Mouse (Mus musculus) MEL (cell line): ENCODE data around the gene Scnm1. TPM values are rescaled to one million over a fixed set of nuclear protein-coding genes. Genes with fewer than 3 reads are reported as not detected.

Experiments used
- DNase-seq: peaks from one replicate; pipeline ENCODE4 v3.0.0; 2011; ENCODE audit warnings: low read depth, low spot score
- H3K27ac ChIP-seq: 2 replicates; pipeline ENCODE4 v1.5.1; 2012; ENCODE audit warnings: low read depth, mild to moderate bottlenecking, control low read depth, low read length, moderate library complexity; ENCODE audit not compliant: control insufficient read depth
- H3K27me3 ChIP-seq, 2 experiments: fragments of 150-350 bp in 1 of 2; sonication (generic) in 1 of 2; 2 replicates each; pipeline ENCODE4 v1.6.1; 2012; ENCODE audit warnings: low read length in 2 of 2, mild to moderate bottlenecking in 2 of 2, improper control_type of control experiment in 1 of 2, moderate library complexity in 1 of 2; ENCODE audit not compliant: insufficient read depth in 2 of 2, control insufficient read depth in 1 of 2
- H3K36me3 ChIP-seq, 2 experiments: 2 replicates each; pipeline ENCODE4 v1.6.1; 2012 to 2014; ENCODE audit warnings: low read length in 2 of 2, improper control_type of control experiment in 1 of 2, inconsistent platforms in 1 of 2, mild to moderate bottlenecking in 1 of 2; ENCODE audit not compliant: insufficient read depth in 2 of 2, control insufficient read depth in 1 of 2
- H3K4me1 ChIP-seq, 2 experiments: fragments of 150-350 bp in 1 of 2; sonication (generic) in 1 of 2; 2 replicates each; pipeline ENCODE4 v1.6.1; 2012; ENCODE audit warnings: low read length in 2 of 2, improper control_type of control experiment in 1 of 2, mild to moderate bottlenecking in 1 of 2; ENCODE audit not compliant: insufficient read depth in 2 of 2, control insufficient read depth in 1 of 2
- H3K4me3 ChIP-seq, 2 experiments: fragments of 150-350 bp in 1 of 2; sonication (generic) in 1 of 2; 2 replicates each; pipeline ENCODE4 v1.5.1; 2012; ENCODE audit warnings: low read depth in 2 of 2, low read length in 2 of 2, mild to moderate bottlenecking in 2 of 2, moderate library complexity in 2 of 2, control low read depth in 1 of 2, improper control_type of control experiment in 1 of 2; ENCODE audit not compliant: control insufficient read depth in 1 of 2, insufficient read depth in 1 of 2
- H3K79me2 ChIP-seq: 2 replicates; pipeline ENCODE4 v1.6.1; 2012; ENCODE audit warnings: mild to moderate bottlenecking, low read length, moderate library complexity; ENCODE audit not compliant: control insufficient read depth, poor library complexity, insufficient read depth
- H3K9ac ChIP-seq: 2 replicates; pipeline ENCODE4 v1.6.1; 2012; ENCODE audit warnings: low read depth, mild to moderate bottlenecking, control low read depth, low read length, moderate library complexity; ENCODE audit not compliant: control insufficient read depth, poor library complexity, severe bottlenecking
- H3K9me3 ChIP-seq: fragments of 150-350 bp; sonication (generic); replicated peaks from 2 replicates; pipeline ENCODE4 v1.6.1; 2012; ENCODE audit warnings: mild to moderate bottlenecking, low read length, improper control_type of control experiment, moderate library complexity; ENCODE audit not compliant: insufficient read depth
- BHLHE40 ChIP-seq: IDR thresholded peaks from 2 replicates; pipeline ENCODE4 v1.6.1; 2012; ENCODE audit warnings: low read depth, mild to moderate bottlenecking, inconsistent platforms, low read length, improper control_type of control experiment, borderline replicate concordance
- CHD1 ChIP-seq: IDR thresholded peaks from 2 replicates; pipeline ENCODE4 v1.6.1; 2012; ENCODE audit warnings: low read depth, mild to moderate bottlenecking, inconsistent platforms, low read length, improper control_type of control experiment
- CHD2 ChIP-seq: IDR thresholded peaks from 2 replicates; pipeline ENCODE4 v1.6.1; 2011; ENCODE audit warnings: low read length, improper control_type of control experiment
- ELF1 ChIP-seq: IDR thresholded peaks from 2 replicates; pipeline ENCODE4 v1.6.1; 2014; ENCODE audit warnings: low read depth, mild to moderate bottlenecking, inconsistent platforms, low read length, improper control_type of control experiment, moderate library complexity
- EP300 ChIP-seq, 2 experiments: IDR thresholded peaks; 2 replicates each; pipeline ENCODE4 v1.6.1; 2011; ENCODE audit warnings: improper control_type of control experiment in 2 of 2, low read length in 2 of 2, low read depth in 1 of 2, mild to moderate bottlenecking in 1 of 2
- ETS1 ChIP-seq: IDR thresholded peaks from 2 replicates; pipeline ENCODE4 v1.6.1; 2012; ENCODE audit warnings: low read depth, mild to moderate bottlenecking, inconsistent platforms, low read length, improper control_type of control experiment, moderate library complexity
- GABPA ChIP-seq: IDR thresholded peaks from 2 replicates; pipeline ENCODE4 v1.6.1; 2012; ENCODE audit warnings: low read depth, mild to moderate bottlenecking, inconsistent platforms, low read length, improper control_type of control experiment, moderate library complexity
- GATA1 ChIP-seq: IDR thresholded peaks from 2 replicates; pipeline ENCODE4 v1.6.1; 2011; ENCODE audit warnings: low read depth, low read length, improper control_type of control experiment
- HCFC1 ChIP-seq: IDR thresholded peaks from 2 replicates; pipeline ENCODE4 v1.6.1; 2012; ENCODE audit warnings: low read depth, mild to moderate bottlenecking, inconsistent platforms, low read length, improper control_type of control experiment, moderate library complexity
- MAFK ChIP-seq: IDR thresholded peaks from 2 replicates; pipeline ENCODE4 v1.6.1; 2011; ENCODE audit warnings: low read depth, mild to moderate bottlenecking, low read length, improper control_type of control experiment, borderline replicate concordance
- MAX ChIP-seq: IDR thresholded peaks from 2 replicates; pipeline ENCODE4 v1.6.1; 2011; ENCODE audit warnings: low read length, improper control_type of control experiment
- MAZ ChIP-seq: IDR thresholded peaks from 2 replicates; pipeline ENCODE4 v1.6.1; 2012; ENCODE audit warnings: low read depth, mild to moderate bottlenecking, inconsistent platforms, low read length, improper control_type of control experiment
- MEF2A ChIP-seq: IDR thresholded peaks from 2 replicates; pipeline ENCODE4 v1.6.1; 2014; ENCODE audit warnings: low read depth, mild to moderate bottlenecking, inconsistent platforms, low read length, improper control_type of control experiment; ENCODE audit not compliant: poor library complexity, insufficient replicate concordance, severe bottlenecking; ENCODE audit errors: extremely low read depth
- MYC ChIP-seq: IDR thresholded peaks from 2 replicates; pipeline ENCODE4 v1.6.1; 2011; ENCODE audit warnings: low read depth, mild to moderate bottlenecking, low read length, improper control_type of control experiment, moderate library complexity
- POLR2A ChIP-seq, 2 experiments: IDR thresholded peaks; 2 replicates each; pipeline ENCODE4 v1.6.1; 2011 to 2012; ENCODE audit warnings: low read length in 2 of 2, mild to moderate bottlenecking in 2 of 2, control low read depth in 1 of 2, improper control_type of control experiment in 1 of 2, low read depth in 1 of 2, moderate library complexity in 1 of 2; ENCODE audit not compliant: control insufficient read depth in 1 of 2, insufficient read depth in 1 of 2, poor library complexity in 1 of 2
- POLR2AphosphoS2 ChIP-seq: IDR thresholded peaks from 2 replicates; pipeline ENCODE4 v1.6.1; 2011; ENCODE audit warnings: low read length, improper control_type of control experiment
- SMC3 ChIP-seq: IDR thresholded peaks from 2 replicates; pipeline ENCODE4 v1.6.1; 2011; ENCODE audit warnings: low read depth, low read length, improper control_type of control experiment
- TAL1 ChIP-seq: IDR thresholded peaks from 2 replicates; pipeline ENCODE4 v1.6.1; 2012; ENCODE audit warnings: mild to moderate bottlenecking, inconsistent platforms, low read length, moderate library complexity, mixed read lengths
- TBP ChIP-seq: IDR thresholded peaks from 2 replicates; pipeline ENCODE4 v1.8.0; 2011; ENCODE audit warnings: low read depth, low read length, improper control_type of control experiment
- UBTF ChIP-seq: IDR thresholded peaks from 2 replicates; pipeline ENCODE4 v1.6.1; 2012; ENCODE audit warnings: low read depth, mild to moderate bottlenecking, inconsistent platforms, low read length, improper control_type of control experiment, moderate library complexity, borderline replicate concordance; ENCODE audit not compliant: insufficient read depth
- USF1 ChIP-seq: IDR thresholded peaks from 2 replicates; pipeline ENCODE4 v1.6.1; 2014; ENCODE audit warnings: low read depth, mild to moderate bottlenecking, inconsistent platforms, low read length, improper control_type of control experiment, moderate library complexity
- ZMIZ1 ChIP-seq: IDR thresholded peaks from 2 replicates; pipeline ENCODE4 v1.6.1; 2012; ENCODE audit warnings: low read depth, mild to moderate bottlenecking, inconsistent platforms, low read length, improper control_type of control experiment, moderate library complexity
- polyA plus RNA-seq, 2 experiments: library from polyadenylated mRNA; stranded (reverse) in 1 of 2; unstranded in 1 of 2; fragments of >175 nt in 1 of 2; fragments of >200 nt in 1 of 2; gene quantifications; 2 replicates each; pipeline versions ENCODE4 v1.2.1 to v1.2.4; 2012; ENCODE audit warnings: low replicate concordance in 2 of 2, low read depth in 1 of 2; ENCODE audit not compliant: insufficient read length in 2 of 2, insufficient read depth in 1 of 2, missing spikeins in 1 of 2
- total RNA-seq: library from RNA; depleted of rRNA; stranded (reverse); fragments of 300-350 nt; gene quantifications from 2 replicates; pipeline ENCODE4 v1.2.3, GENCODE M21; 2012

Scnm1 gene
- total and polyA plus RNA-seq, 3 experiments: 93.1 to 104 TPM; not detected in 1

GRCm38 (mm10) chr3:95181841-95182240, 48.0 kb upstream of the Scnm1 start:
- Histone ChIP-seq H3K9me3 (no peaks in the 10 kb centered on the region), H3K27me3 (no peaks in the 10 kb centered on the region), H3K4me3 (no peak overlapping the region), H3K27ac (no peak overlapping the region), H3K9ac (no peak overlapping the region), H3K79me2 (no peaks in the 10 kb centered on the region), H3K4me1 (peaks cover 5 to 7% of the 10 kb centered on the region in 2 experiments), H3K36me3 (peaks cover 16 to 22% of the 10 kb centered on the region in 2 experiments)
- TF ChIP-seq BHLHE40: no peak
- TF ChIP-seq GABPA: no peak
- no peak for TF ChIP-seq MEF2A
- TF ChIP-seq GATA1: no peak
- no peak for TF ChIP-seq MAX
- no peak for TF ChIP-seq UBTF
- TF ChIP-seq CHD1: no peak
- TF ChIP-seq MYC: no peak
- no peak for TF ChIP-seq TBP
- no peak for TF ChIP-seq SMC3
- TF ChIP-seq MAFK: no peak
- TF ChIP-seq TAL1: no peak
- TF ChIP-seq CHD2: no peak
- no peak for TF ChIP-seq POLR2A (IDR thresholded peaks at IDR 0.05; ENCODE audit: control insufficient read depth in 1 of 2, insufficient read depth in 1 of 2, low read depth in 1 of 2, low read length in 2 of 2, poor library complexity in 1 of 2)
- no peak for DNase-seq

GRCm38 (mm10) chr3:95179890-95180289, 46.1 kb upstream of the Scnm1 start:
- Histone ChIP-seq H3K27ac (no peak overlapping the region), H3K4me1 (peaks cover 0 to 4% of the 10 kb centered on the region in 2 experiments; a peak in 2 of 4 replicates), H3K36me3 (peaks cover 5 to 12% of the 10 kb centered on the region in 2 experiments), H3K9me3 (no peaks in the 10 kb centered on the region), H3K79me2 (no peaks in the 10 kb centered on the region), H3K9ac (no peak overlapping the region), H3K4me3 (no peak overlapping the region), H3K27me3 (no peaks in the 10 kb centered on the region)
- no peak for TF ChIP-seq HCFC1
- 0 out of 2 replicates have a peak, but pooled peaks have one; percentile 6 for TF ChIP-seq ETS1
- TF ChIP-seq EP300 (IDR thresholded peaks at IDR 0.05; ENCODE audit: low read depth in 1 of 2, low read length in 2 of 2): 0 out of 4 replicates have a peak, but pooled peaks of 1 of the 2 experiments have one; percentile 9
- 0 out of 2 replicates have a peak, but pooled peaks have one; percentile 29 for TF ChIP-seq TBP
- TF ChIP-seq MAZ: peak; percentile 31; the same call in 1 of the 2 replicates
- no peak for TF ChIP-seq ELF1
- 0 out of 2 replicates have a peak, but pooled peaks have one; percentile 14 for TF ChIP-seq USF1
- no peak for TF ChIP-seq MEF2A
- peak; percentile 14; the same call in 1 of the 2 replicates for TF ChIP-seq POLR2AphosphoS2
- TF ChIP-seq ZMIZ1: peak; percentile 23; the same call in 1 of the 2 replicates
- peak; percentile 39 for DNase-seq
